Mouse (Mus musculus) kidney, adult 2 months (tissue): ENCODE measurements at regions not wholly inside any gene's neighbourhood (a gene's known extent, or its start where the extent isn't known, plus 50 kb on each side); places are given as distances from the start of the nearest gene placed in this dataset.

Experiments
- DNase-seq: peaks from one replicate; pipeline ENCODE4 v3.0.0; 2021
- H3K27ac ChIP-seq: fragments of 200-500 bp; 2 replicates; pipeline ENCODE4 v1.5.1; 2012; ENCODE audit warnings: low read depth, low read length, control low read depth, inconsistent platforms; ENCODE audit not compliant: insufficient read depth
- H3K27me3 ChIP-seq: fragments of 200-500 bp; replicated peaks from 2 replicates; pipeline ENCODE4 v1.6.1; 2012; ENCODE audit warnings: mild to moderate bottlenecking, moderate library complexity, low read length, inconsistent platforms; ENCODE audit not compliant: control insufficient read depth, insufficient read depth
- H3K36me3 ChIP-seq: fragments of 200-500 bp; 2 replicates; pipeline ENCODE4 v1.6.1; 2012; ENCODE audit warnings: mild to moderate bottlenecking, moderate library complexity, low read length, inconsistent platforms; ENCODE audit not compliant: control insufficient read depth, insufficient read depth
- H3K4me1 ChIP-seq: fragments of 200-500 bp; 2 replicates; pipeline ENCODE4 v1.6.1; 2011; ENCODE audit warnings: low read length; ENCODE audit not compliant: control insufficient read depth, insufficient read depth
- H3K4me3 ChIP-seq: fragments of 200-500 bp; 2 replicates; pipeline ENCODE4 v1.5.1; 2011; ENCODE audit warnings: mild to moderate bottlenecking, low read depth, low read length, control low read depth; ENCODE audit not compliant: insufficient read depth
- CTCF ChIP-seq: fragments of 200-500 bp; conservative IDR thresholded peaks from 2 replicates; pipeline ENCODE4 v1.5.1; 2011; ENCODE audit warnings: low read depth, mild to moderate bottlenecking, control low read depth, low read length, moderate library complexity, mixed read lengths; ENCODE audit not compliant: insufficient read depth, insufficient read length
- POLR2A ChIP-seq: fragments of 200-500 bp; IDR thresholded peaks from one replicate; pipeline ENCODE4 v1.6.1; 2011; ENCODE audit warnings: low read depth, low read length, control low read depth
- WGBS: fragments of 180-500 bp; shearing (Covaris S2); methylation state at CpG from one replicate; pipeline ENCODE4 v1.1.7; 2018; 5-methylcytosine and 5-hydroxymethylcytosine counted together

- Histone ChIP-seq H3K36me3 (no peaks in the 10 kb centered on the region), H3K27me3 (no peaks in the 10 kb centered on the region), H3K4me3 (no peak overlapping the region), H3K4me1 (no peaks in the 10 kb centered on the region), H3K27ac (no peak overlapping the region)
- peak; percentile 56 for DNase-seq
- TF ChIP-seq POLR2A (no peak), CTCF (no peak)
- whole genome bisulfite sequencing = 20% methylated on average over 6 of the region's 6 CpGs
Observed at GRCm38 (mm10) chr9:79213364-79213763, 505.3 kb downstream of the Col12a1 start.

DNA sequence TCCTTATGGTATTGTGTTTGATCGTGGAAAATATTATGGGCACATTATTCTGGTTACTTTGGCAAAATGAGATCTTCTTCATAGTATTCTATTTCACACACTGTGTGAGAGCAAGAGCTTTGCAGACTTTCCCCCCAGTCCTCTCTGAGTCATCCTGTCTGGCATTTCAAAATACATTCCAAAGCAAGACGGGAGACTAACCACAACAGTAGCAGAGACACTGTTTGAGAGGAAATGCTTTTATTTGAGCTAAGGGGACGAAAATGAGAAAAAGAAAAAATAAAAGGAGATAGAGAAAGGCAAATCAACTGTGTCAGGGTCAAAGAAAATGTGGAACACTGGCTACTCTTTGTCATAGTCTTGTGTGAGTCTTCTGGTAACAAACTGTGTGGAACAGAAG is 502.6 kb downstream of the Col12a1 start:
- DNase-seq = peak; percentile 4
- Histone ChIP-seq H3K4me1 (no peaks in the 10 kb centered on the region), H3K27ac (no peak overlapping the region), H3K27me3 (no peaks in the 10 kb centered on the region), H3K36me3 (no peaks in the 10 kb centered on the region), H3K4me3 (no peak overlapping the region)
- 40% methylated on average over 3 of the region's 3 CpGs for WGBS
- TF ChIP-seq POLR2A = no peak
- TF ChIP-seq CTCF = no peak

DNA sequence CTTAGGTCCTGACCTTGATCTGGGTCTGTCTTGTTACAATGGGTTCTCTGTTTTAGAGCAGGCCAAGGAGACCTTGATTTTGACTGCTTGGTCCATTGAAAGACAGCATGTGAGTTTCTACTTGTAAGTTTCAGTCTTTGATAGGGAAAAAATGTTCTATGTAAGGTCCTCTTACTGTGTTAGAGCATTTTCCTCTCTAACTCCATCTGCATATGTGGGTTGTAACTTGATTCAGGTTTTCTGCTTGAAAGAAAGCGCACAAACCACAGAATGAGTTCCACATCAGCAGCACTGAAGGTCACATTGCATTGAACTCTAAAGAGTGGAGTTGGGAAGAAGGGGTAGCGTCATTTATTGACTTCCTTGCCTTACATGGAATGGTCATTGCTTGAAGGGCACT is 502.2 kb downstream of the Col12a1 start:
- WGBS = 67% methylated on average over 2 of the region's 2 CpGs
- H3K4me3 ChIP-seq = no peak overlapping the region
- H3K27ac ChIP-seq = no peak overlapping the region
- H3K36me3 ChIP-seq = no peaks in the 10 kb centered on the region
- no peaks in the 10 kb centered on the region for H3K27me3 ChIP-seq
- no peaks in the 10 kb centered on the region for H3K4me1 ChIP-seq
- DNase-seq = no peak
- TF ChIP-seq CTCF (no peak), POLR2A (no peak)

- Histone ChIP-seq H3K27me3 (no peaks in the 10 kb centered on the region), H3K4me3 (no peak overlapping the region), H3K4me1 (no peaks in the 10 kb centered on the region), H3K27ac (no peak overlapping the region), H3K36me3 (no peaks in the 10 kb centered on the region)
- no peak for DNase-seq
- TF ChIP-seq POLR2A (no peak), CTCF (no peak)
- 85% methylated on average over 3 of the region's 3 CpGs for WGBS
Observed at GRCm38 (mm10) chr9:79233081-79233480, 485.6 kb downstream of the Col12a1 start.

DNA sequence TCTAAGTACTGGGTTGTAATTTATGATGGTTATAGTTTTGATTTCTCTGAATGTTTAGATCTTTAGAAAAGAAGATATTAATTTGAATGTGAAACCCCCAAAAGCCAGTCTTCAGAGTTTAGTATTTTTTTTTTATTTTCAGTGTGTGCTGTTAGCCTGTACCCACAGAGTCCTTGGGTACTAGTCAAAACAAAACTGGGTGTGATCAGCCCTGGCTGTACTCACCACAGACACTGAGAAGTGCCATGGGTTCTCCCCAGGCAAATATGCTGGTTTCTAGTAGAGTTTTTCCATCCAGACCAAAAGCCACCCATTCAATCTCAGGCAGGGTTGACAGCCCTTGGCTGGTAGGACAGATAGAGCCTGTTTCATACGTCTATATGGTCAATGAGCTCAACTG is 484.9 kb downstream of the Col12a1 start:
- Histone ChIP-seq H3K4me3 (no peak overlapping the region), H3K27me3 (no peaks in the 10 kb centered on the region), H3K4me1 (no peaks in the 10 kb centered on the region), H3K36me3 (no peaks in the 10 kb centered on the region), H3K27ac (no peak overlapping the region)
- WGBS = 94% methylated on average over 1 of the region's 1 CpGs
- no peak for TF ChIP-seq POLR2A
- TF ChIP-seq CTCF = no peak
- DNase-seq = no peak

GRCm38 (mm10) chr9:79269646-79270213 is 448.9 kb downstream of the Col12a1 start:
- H3K27me3 ChIP-seq = no peaks in the 10 kb centered on the region
- WGBS = 55% methylated on average over 13 of the region's 13 CpGs
- TF ChIP-seq CTCF = no peak
- no peak for TF ChIP-seq POLR2A
- DNase-seq = no peak
- no peaks in the 10 kb centered on the region for H3K4me1 ChIP-seq
- no peak overlapping the region for H3K27ac ChIP-seq
- H3K36me3 ChIP-seq = no peaks in the 10 kb centered on the region
- H3K4me3 ChIP-seq = no peak overlapping the region

DNA sequence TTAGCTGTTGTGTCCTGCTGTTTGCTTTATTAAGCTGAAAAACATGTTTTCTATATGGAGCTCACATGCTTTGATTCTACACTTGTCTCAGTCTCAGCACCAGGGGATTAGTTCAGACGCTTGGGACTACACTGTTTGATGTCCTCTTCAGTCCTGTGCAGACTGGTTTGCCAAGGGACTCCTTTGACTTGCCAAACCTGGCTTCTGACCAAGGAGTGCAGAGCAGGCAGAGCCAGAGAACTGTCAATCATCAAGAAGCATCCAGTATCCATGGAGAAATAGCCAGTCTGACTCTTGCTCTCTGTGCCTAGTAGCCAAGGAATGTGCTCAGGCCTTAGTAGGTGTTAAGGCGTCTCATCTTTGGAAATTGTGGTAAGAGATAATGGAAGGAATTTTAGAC is 448.4 kb downstream of the Col12a1 start:
- no peak for TF ChIP-seq CTCF
- TF ChIP-seq POLR2A = no peak
- Histone ChIP-seq H3K4me3 (no peak overlapping the region), H3K27me3 (no peaks in the 10 kb centered on the region), H3K36me3 (no peaks in the 10 kb centered on the region), H3K4me1 (no peaks in the 10 kb centered on the region), H3K27ac (no peak overlapping the region)
- 69% methylated on average over 2 of the region's 2 CpGs for WGBS
- peak; percentile 40 for DNase-seq

DNA sequence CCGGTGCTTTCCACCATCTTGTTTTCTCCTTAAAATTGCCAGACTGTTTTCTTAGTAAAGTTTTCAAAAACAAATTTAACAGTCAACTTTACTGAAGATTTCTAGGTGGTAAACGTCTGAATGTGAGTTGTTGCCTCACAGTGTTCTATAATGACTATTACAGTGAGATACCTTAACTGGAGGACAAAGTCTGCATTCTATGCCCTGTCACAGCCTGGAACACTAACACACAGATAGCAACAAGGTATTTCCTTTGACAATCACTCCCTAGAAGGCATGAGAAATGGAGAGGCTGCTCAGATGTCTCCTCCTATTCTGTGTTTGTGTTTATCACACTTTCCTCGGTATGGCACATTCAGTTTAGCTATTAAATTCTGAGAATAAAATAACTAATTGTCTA is 430.8 kb downstream of the Col12a1 start:
- Histone ChIP-seq H3K36me3 (no peaks in the 10 kb centered on the region), H3K27me3 (no peaks in the 10 kb centered on the region), H3K4me3 (no peak overlapping the region), H3K4me1 (no peaks in the 10 kb centered on the region), H3K27ac (no peak overlapping the region)
- no peak for DNase-seq
- 85% methylated on average over 3 of the region's 3 CpGs for WGBS
- TF ChIP-seq CTCF (no peak), POLR2A (no peak)
